Mouse (Mus musculus): ENCODE results near the gene Card10. TPM values are rescaled to one million over a fixed set of nuclear protein-coding genes. Genes with fewer than 3 reads are reported as not detected.

Card10 gene
- polyA plus RNA-seq, 1 experiment from 2014 or later: 6.1 TPM

DNA sequence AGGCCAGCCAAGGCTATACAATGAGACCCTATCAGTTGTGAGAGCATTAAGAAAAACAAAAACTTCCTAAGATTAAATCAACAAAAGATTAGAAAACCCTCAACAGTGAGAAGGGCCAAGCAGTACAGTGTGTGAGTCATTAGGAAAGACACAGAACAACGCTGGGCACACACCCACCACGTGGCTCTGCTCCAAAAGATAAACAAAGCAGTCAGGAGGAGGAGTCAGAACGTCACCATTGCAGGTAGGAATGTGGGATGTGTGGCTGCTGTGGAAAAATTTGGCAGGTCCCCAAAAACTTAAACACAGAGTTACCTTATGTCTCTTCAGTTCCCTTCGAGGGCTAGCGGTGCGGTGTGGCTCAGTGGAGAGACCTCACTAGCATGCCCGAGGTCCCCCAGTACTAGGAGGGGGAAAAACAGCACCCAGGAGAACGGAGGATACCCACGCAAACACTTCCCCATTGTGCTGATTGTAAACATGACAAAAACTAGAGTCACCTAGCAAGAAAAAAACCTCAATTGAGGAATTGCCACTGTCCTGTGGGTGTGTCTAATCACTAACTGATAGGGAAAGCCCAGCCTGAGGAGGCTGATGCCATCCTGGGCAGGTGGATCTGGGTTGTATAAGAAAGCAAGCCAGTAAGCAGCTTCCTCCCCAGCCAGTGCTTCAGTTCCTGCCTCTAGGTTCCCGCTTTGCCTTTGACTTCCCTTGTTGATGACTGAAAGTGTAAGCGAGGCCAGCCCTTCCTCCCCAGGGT lies 12.7 kb upstream of the Card10 start:
- WGBS: 42% methylated on average over 11 of the region's 11 CpGs
- peak; percentile 80 for ATAC-seq (ENCODE audit: insufficient number of reproducible peaks, low FRiP score)

DNA sequence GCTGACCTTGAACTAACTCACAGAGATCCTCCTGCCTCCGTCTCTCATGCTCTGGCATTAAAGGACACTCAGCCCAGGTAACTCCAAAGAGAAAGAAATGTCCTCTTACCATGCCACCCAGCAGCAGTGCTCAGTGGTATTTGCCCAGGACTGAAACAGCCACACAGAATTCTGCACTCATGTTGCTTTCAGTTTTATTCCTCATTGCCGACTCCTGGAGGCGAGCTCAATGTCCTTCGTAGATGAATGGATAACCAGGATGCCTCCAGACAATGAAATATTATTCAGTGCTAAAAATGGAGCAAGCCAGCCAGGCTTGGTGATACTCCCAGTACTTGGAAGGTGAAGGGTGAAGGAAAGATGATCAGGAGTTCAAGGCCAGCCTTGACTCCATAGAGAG lies 10.8 kb upstream of the Card10 start:
- Histone ChIP-seq H3K4me1 (replicated peaks) (peaks cover 21% of the 10 kb centered on the region), H3K27me3 (replicated peaks) (peaks cover 6% of the 10 kb centered on the region; the same call in 1 of the 2 replicates), H3K27ac (ENCODE audit: poor library complexity, severe bottlenecking) (no peak overlapping the region), H3K36me3 (no peaks in the 10 kb centered on the region), H3K9ac (no peak overlapping the region), H3K9me3 (replicated peaks) (no peaks in the 10 kb centered on the region), H3K4me2 (no peak overlapping the region), H3K4me3 (no peak overlapping the region)
- WGBS: 89% methylated on average over 4 of the region's 4 CpGs
- ATAC-seq (ENCODE audit: insufficient number of reproducible peaks, low FRiP score): no peak

More for the DNA sequence above, 12.7 kb upstream of the Card10 start:
- no peak overlapping the region for H3K4me2 ChIP-seq
- no peak overlapping the region for H3K9ac ChIP-seq
- peak overlapping the region; percentile 53 for H3K27ac ChIP-seq (ENCODE audit: poor library complexity, severe bottlenecking)
- H3K36me3 ChIP-seq: no peaks in the 10 kb centered on the region
- no peaks in the 10 kb centered on the region for H3K27me3 ChIP-seq (replicated peaks)
- H3K4me3 ChIP-seq: no peak overlapping the region
- peaks cover 13% of the 10 kb centered on the region for H3K4me1 ChIP-seq (replicated peaks)
- H3K9me3 ChIP-seq (replicated peaks): no peaks in the 10 kb centered on the region

DNA sequence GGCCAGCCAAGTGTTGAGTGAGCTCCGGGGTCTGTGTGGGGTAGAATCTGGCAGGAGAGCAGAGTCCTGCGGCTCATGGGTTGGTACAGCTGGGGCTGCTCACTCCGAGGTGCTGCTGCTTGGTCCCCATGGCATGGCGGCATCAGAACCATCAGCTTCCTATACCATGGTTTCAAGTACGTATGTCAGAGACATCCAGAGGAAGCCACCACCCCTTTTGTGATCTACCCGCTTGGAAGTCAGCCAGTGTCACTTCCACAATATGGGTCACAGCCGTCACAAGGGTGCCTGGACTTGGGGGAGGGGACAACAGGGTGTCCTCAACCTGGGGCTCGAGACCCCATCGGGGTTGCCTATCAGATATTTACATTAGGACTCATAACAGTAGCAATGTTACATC lies 7.3 kb upstream of the Card10 start:
- 0 out of 2 replicates have a peak, but pooled peaks have one; percentile 22 for ATAC-seq (ENCODE audit: insufficient number of reproducible peaks, low FRiP score)
- no peak overlapping the region for H3K9ac ChIP-seq
- peaks cover 25% of the 10 kb centered on the region for H3K4me1 ChIP-seq (replicated peaks)
- no peaks in the 10 kb centered on the region for H3K9me3 ChIP-seq (replicated peaks)
- 61% methylated on average over 9 of the region's 9 CpGs for WGBS
- no peak overlapping the region for H3K4me3 ChIP-seq
- no peak overlapping the region for H3K27ac ChIP-seq (ENCODE audit: poor library complexity, severe bottlenecking)
- no peak overlapping the region for H3K4me2 ChIP-seq
- no peaks in the 10 kb centered on the region for H3K36me3 ChIP-seq
- H3K27me3 ChIP-seq (replicated peaks): peaks cover 24% of the 10 kb centered on the region

DNA sequence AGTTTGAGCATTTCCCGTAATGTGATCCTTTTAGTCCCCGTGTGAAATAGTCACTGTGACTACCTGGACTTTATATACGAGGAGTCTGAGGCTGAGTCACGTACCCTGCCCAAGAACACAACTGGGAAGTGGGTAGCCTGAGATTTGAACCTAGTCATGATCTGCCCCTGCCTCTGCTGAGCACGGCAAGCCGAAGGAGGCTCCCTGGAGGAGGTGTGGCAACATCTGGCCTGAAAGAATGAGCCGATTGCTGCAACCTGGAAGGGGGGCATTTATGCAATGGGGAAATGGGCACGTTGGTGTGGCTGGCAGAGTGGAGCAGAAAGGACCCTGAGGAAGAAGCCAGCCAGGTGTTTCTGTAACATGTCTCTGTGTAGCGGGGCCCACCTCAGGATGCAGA lies 6.9 kb upstream of the Card10 start:
- no peaks in the 10 kb centered on the region for H3K9me3 ChIP-seq (replicated peaks)
- no peak overlapping the region for H3K4me2 ChIP-seq
- H3K27me3 ChIP-seq (replicated peaks): peaks cover 28% of the 10 kb centered on the region
- WGBS: 51% methylated on average over 9 of the region's 9 CpGs
- no peak overlapping the region for H3K9ac ChIP-seq
- no peaks in the 10 kb centered on the region for H3K36me3 ChIP-seq
- no peak overlapping the region for H3K4me3 ChIP-seq
- H3K4me1 ChIP-seq (replicated peaks): peaks cover 23% of the 10 kb centered on the region
- no peak overlapping the region for H3K27ac ChIP-seq (ENCODE audit: poor library complexity, severe bottlenecking)
- no peak for ATAC-seq (ENCODE audit: insufficient number of reproducible peaks, low FRiP score)

DNA sequence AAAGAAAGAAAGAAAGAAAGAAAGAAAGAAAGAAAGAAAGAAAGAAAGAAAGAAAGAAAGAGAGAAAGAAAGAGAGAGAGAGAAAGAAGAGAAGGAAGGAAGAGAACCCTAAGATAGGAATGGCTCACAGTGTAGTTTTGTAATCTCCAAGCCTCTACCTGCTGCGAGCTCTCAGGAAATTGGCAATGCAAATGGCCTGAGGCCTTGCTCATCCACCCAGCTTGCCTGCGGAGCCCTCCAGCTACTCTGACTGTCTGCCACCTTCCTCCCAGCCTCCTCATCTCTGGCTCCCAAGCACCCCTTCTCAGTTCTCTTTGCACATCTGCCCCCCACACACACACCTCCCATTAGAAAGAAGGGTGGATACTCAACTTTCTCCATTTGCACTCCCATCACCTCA lies 6.1 kb upstream of the Card10 start:
- no peak overlapping the region for H3K27ac ChIP-seq (ENCODE audit: poor library complexity, severe bottlenecking)
- ATAC-seq (ENCODE audit: insufficient number of reproducible peaks, low FRiP score): no peak
- H3K9me3 ChIP-seq (replicated peaks): no peaks in the 10 kb centered on the region
- H3K9ac ChIP-seq: no peak overlapping the region
- no peak overlapping the region for H3K4me3 ChIP-seq
- no peaks in the 10 kb centered on the region for H3K36me3 ChIP-seq
- H3K4me2 ChIP-seq: no peak overlapping the region
- 85% methylated on average over 2 of the region's 2 CpGs for WGBS
- H3K27me3 ChIP-seq (replicated peaks): peaks cover 34% of the 10 kb centered on the region
- H3K4me1 ChIP-seq (replicated peaks): peaks cover 29% of the 10 kb centered on the region

DNA sequence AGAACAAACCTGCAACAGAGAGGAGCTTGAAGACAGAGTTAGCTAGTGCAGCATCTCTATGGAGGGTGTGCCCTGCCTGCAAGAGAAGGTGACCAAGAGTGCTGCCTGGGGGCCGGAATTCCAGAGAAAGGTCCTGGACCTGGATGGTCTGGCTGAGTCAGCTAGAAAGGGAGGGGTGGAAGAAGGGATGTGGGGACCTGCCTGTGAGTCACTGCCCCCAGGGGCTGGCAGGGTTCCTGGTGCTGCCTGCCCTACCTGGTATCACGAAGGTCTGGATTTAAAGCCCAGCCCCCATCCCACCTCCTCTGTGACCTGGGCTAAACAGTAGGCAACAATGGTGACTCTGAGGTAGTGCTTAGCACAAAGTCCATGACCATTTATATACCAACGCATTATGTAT lies 4.3 kb upstream of the Card10 start:
- H3K4me1 ChIP-seq (replicated peaks): peaks cover 39% of the 10 kb centered on the region
- 68% methylated on average over 3 of the region's 3 CpGs for WGBS
- no peak overlapping the region for H3K4me2 ChIP-seq
- no peaks in the 10 kb centered on the region for H3K9me3 ChIP-seq (replicated peaks)
- no peak overlapping the region for H3K27ac ChIP-seq (ENCODE audit: poor library complexity, severe bottlenecking)
- no peak for ATAC-seq (ENCODE audit: insufficient number of reproducible peaks, low FRiP score)
- no peaks in the 10 kb centered on the region for H3K36me3 ChIP-seq
- H3K9ac ChIP-seq: no peak overlapping the region
- no peak overlapping the region for H3K4me3 ChIP-seq
- H3K27me3 ChIP-seq (replicated peaks): peaks cover 34% of the 10 kb centered on the region

DNA sequence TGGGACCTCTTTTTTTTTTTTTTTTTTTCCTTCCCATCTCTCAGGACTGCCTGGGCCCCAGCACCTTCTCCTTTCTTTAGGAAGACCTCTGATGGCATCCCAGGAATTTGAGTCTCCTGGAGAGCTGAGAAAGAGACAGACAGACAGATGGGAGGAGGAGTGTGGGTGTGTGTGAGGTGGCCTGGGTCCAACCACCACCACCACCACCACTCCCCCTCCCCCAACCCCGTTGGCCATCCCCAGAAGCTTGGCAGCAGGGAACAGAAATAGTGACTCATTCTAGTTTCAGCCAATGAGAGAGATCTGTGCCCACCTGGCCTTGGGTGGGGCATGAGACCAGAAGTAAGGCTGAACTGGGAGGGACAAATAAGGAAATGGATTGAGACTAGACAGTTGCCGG lies 3.8 kb upstream of the Card10 start:
- Histone ChIP-seq H3K27me3 (replicated peaks) (peaks cover 38% of the 10 kb centered on the region), H3K9ac (no peak overlapping the region), H3K4me3 (no peak overlapping the region), H3K27ac (ENCODE audit: poor library complexity, severe bottlenecking) (no peak overlapping the region), H3K4me2 (no peak overlapping the region), H3K9me3 (replicated peaks) (no peaks in the 10 kb centered on the region), H3K4me1 (replicated peaks) (peaks cover 44% of the 10 kb centered on the region), H3K36me3 (no peaks in the 10 kb centered on the region)
- 28% methylated on average over 2 of the region's 2 CpGs for WGBS
- no peak for ATAC-seq (ENCODE audit: insufficient number of reproducible peaks, low FRiP score)

DNA sequence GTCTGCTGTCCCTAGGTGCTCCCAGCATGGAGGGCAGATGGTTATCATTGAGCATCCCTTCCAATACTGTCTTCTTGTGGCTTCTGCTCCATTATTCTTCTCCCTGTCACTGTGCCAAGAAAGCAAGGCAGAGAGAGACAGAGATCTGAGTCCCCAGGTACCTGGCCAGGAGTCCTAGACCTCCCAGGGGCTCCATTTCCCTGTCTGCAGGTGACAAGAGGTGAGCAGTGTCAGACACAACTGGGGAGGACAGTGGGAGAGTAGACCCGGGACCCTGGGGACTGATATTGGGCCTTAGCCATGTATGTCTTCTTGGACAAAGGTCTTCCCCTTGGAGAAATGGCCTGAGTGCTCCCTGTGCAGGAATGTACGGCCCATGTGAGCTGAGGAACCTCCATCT lies 2.5 kb upstream of the Card10 start:
- ATAC-seq (ENCODE audit: insufficient number of reproducible peaks, low FRiP score): no peak
- WGBS: 81% methylated on average over 2 of the region's 2 CpGs
- Histone ChIP-seq H3K36me3 (no peaks in the 10 kb centered on the region), H3K4me1 (replicated peaks) (peaks cover 42% of the 10 kb centered on the region), H3K27me3 (replicated peaks) (peaks cover 43% of the 10 kb centered on the region), H3K9me3 (replicated peaks) (no peaks in the 10 kb centered on the region), H3K4me3 (no peak overlapping the region), H3K4me2 (no peak overlapping the region), H3K9ac (no peak overlapping the region), H3K27ac (ENCODE audit: poor library complexity, severe bottlenecking) (no peak overlapping the region)

DNA sequence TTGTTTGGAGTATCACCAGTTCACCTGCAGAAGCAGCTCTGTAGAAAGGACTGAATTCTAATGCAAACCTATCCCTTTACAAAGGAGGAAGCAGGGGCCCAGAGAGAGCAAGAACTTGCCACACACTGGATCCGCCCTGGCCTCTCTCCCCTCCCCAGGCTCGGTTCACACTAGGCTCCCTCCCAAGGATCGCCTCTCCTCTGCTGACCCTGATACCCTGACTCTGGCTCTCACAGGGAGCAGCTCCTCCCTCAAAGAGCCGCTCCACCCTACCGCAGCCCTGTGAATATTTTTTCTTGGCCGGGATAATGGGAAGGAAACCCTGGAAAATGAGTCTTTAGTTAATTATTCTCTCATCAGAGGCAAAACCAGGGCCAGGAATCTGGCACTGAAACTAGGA lies 1.5 kb upstream of the Card10 start:
- Histone ChIP-seq H3K9me3 (replicated peaks) (no peaks in the 10 kb centered on the region), H3K27me3 (replicated peaks) (peaks cover 41% of the 10 kb centered on the region), H3K4me1 (replicated peaks) (peaks cover 35% of the 10 kb centered on the region), H3K27ac (ENCODE audit: poor library complexity, severe bottlenecking) (0 out of 2 replicates have a peak overlapping the region, but pooled peaks have one; percentile 10), H3K4me3 (no peak overlapping the region), H3K4me2 (no peak overlapping the region), H3K9ac (no peak overlapping the region), H3K36me3 (no peaks in the 10 kb centered on the region)
- no peak for ATAC-seq (ENCODE audit: insufficient number of reproducible peaks, low FRiP score)
- 21% methylated on average over 6 of the region's 6 CpGs for WGBS

DNA sequence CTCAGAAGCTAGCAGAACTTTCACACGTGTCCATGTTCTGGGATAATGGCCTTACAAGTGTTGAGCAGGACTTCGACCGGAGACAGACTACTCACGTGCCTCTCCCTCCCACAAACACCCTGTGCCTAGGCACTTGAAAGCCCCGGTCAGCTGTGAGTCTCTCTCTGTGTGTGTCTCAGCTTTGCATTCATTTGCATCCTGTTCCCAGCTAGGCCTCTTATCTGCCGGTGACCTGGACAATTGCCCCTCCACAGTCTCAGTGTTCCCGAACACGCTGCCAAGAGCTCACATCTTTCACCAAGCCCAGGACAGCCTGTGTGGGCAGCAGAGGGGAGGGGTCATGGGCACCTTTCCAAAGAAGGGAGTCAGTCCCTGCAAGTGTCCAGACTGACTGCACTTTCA lies 658 bp upstream of the Card10 start:
- Histone ChIP-seq H3K4me3 (peak overlapping the region; percentile 55; the same call in 1 of the 2 replicates), H3K36me3 (no peaks in the 10 kb centered on the region), H3K4me2 (peak overlapping the region; percentile 81), H3K9ac (no peak overlapping the region), H3K27ac (ENCODE audit: poor library complexity, severe bottlenecking) (peak overlapping the region; percentile 58), H3K4me1 (replicated peaks) (peaks cover 35% of the 10 kb centered on the region), H3K9me3 (replicated peaks) (no peaks in the 10 kb centered on the region), H3K27me3 (replicated peaks) (peaks cover 38% of the 10 kb centered on the region)
- ATAC-seq (ENCODE audit: insufficient number of reproducible peaks, low FRiP score): peak; percentile 34; the same call in 1 of the 2 replicates
- 2% methylated on average over 8 of the region's 8 CpGs for WGBS

DNA sequence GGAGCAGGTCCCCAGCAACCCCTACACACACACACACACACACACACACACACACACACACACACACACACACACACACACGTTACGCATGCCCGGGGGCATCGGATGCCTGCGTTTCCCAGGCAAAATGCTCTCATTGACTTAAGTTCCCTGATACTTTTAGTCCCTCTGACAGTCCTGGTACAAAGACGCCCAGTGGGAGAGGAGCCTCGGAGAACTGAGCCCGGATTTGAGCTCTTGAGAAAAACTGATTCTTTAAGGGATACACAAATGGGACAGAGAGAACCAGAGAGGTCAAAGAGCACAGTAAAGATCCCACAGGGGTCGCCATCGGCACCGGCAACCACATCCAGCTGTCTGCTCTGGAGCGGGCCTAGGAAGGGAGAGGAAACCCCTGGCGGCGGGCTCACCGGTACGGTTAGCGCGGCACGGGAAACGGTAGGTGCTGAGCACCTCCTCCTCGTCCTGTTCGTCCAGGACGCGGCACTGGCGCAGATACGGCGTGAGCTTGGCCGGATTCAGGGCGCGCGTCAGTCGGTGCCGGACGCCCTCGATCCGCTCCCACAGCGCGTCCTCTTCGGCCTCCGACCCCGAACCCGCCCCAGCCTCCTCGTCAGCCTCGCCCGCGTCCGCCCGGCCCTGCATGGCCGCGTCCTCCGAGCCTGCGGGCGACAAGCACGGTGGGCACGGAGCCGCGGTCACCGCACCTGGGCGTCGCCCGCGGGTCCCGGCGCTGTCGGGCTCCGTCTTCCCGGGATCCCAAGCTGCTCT lies 686 bp downstream of the Card10 start:
- H3K27ac ChIP-seq (ENCODE audit: poor library complexity, severe bottlenecking): peak overlapping the region; percentile 58
- H3K9me3 ChIP-seq (replicated peaks): no peaks in the 10 kb centered on the region
- peaks cover 35% of the 10 kb centered on the region for H3K4me1 ChIP-seq (replicated peaks)
- 5% methylated on average over 63 of the region's 67 CpGs for WGBS
- peak; percentile 17 for ATAC-seq (ENCODE audit: insufficient number of reproducible peaks, low FRiP score)
- peak overlapping the region; percentile 55 for H3K4me3 ChIP-seq
- H3K36me3 ChIP-seq: no peaks in the 10 kb centered on the region
- H3K4me2 ChIP-seq: peak overlapping the region; percentile 81
- peaks cover 39% of the 10 kb centered on the region for H3K27me3 ChIP-seq (replicated peaks)
- H3K9ac ChIP-seq: peak overlapping the region; percentile 67
